Mouse (Mus musculus) frontal cortex, postnatal 25 days (tissue): ENCODE measurements at regions not wholly inside any gene's neighbourhood (a gene's known extent, or its start where the extent isn't known, plus 50 kb on each side); places are given as distances from the start of the nearest gene placed in this dataset.

Experiments used
- DNase-seq, 2 experiments: peaks; one replicate each; pipeline ENCODE4 v3.0.0; 2022; ENCODE audit warnings: low spot score in 2 of 2

DNA sequence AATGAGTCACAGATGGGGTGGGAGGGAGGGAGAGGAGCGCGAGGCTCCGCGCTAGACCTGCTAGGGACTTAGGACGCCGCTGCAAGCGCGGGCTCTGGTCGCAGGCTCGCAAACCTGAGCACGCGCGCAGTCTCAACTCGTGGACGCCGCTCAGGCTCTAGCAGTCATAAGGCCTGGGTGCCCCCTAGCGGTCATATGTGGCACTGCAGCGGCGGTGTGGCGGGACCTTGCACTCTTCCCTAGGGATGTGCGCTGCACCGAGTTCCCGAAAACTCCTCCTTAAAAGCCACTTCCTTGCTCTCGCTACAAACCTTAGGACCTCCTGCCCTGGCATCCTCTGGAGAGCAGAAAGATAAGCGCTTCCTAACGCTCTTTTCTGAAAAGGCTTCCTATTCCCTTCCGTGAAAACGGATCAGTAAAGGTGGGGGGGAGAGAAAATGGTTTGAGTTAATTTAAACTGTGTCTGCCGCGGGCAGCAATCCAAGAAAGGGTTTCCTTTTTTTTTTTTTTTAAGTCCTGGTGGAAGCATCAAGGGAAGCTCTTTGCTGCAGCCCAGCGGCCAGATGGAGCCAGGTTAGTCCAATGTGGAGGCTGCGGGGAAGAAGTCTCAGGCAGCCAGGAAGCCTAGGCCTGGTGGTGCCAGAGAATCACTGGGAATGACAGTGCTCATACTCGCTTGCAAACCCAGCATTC is 50.7 kb upstream of the Kdm8 start:
- peak; percentile 98 for DNase-seq
